Mouse (Mus musculus) hindbrain, postnatal 0 days (tissue): Measurements from ENCODE around the gene Ttc21a. TPM values are rescaled to one million over a fixed set of nuclear protein-coding genes. Genes with fewer than 3 reads are reported as not detected.

ENCODE experiments used
- ATAC-seq: fragments of 200-750 bp; cut with Nextera tagmentation; 2 replicates; pipeline ENCODE4 v1.8.0; 2017; ENCODE audit warnings: mild to moderate bottlenecking, moderate TSS enrichment, moderate library complexity
- DNase-seq: peaks from one replicate; pipeline ENCODE4 v3.0.0-alpha.2; 2015; ENCODE audit warnings: low spot score
- H3K27ac ChIP-seq: fragments of 300-500 bp; sonication (generic); 2 replicates; pipeline ENCODE4 v1.5.1; 2014; ENCODE audit warnings: mild to moderate bottlenecking
- H3K27me3 ChIP-seq: fragments of 300-500 bp; sonication (generic); 2 replicates; pipeline ENCODE4 v1.6.1; 2014; ENCODE audit warnings: low read length, mixed read lengths; ENCODE audit not compliant: insufficient read depth
- H3K36me3 ChIP-seq: fragments of 300-500 bp; sonication (generic); 2 replicates; pipeline ENCODE4 v1.6.1; 2014; ENCODE audit warnings: low read length, mixed read lengths; ENCODE audit not compliant: insufficient read depth
- H3K4me1 ChIP-seq: fragments of 300-500 bp; sonication (generic); 2 replicates; pipeline ENCODE4 v1.6.1; 2014; ENCODE audit warnings: antibody characterized with exemption, low read length, mixed read lengths; ENCODE audit not compliant: insufficient read depth
- H3K4me2 ChIP-seq: fragments of 300-500 bp; sonication (generic); 2 replicates; pipeline ENCODE4 v1.6.1; 2014; ENCODE audit warnings: low read depth, mild to moderate bottlenecking, low read length, moderate library complexity, mixed read lengths
- H3K4me3 ChIP-seq: fragments of 300-500 bp; sonication (generic); 2 replicates; pipeline ENCODE4 v1.5.1; 2014; ENCODE audit warnings: low read length
- H3K9ac ChIP-seq: fragments of 300-500 bp; sonication (generic); replicated peaks from 2 replicates; pipeline ENCODE4 v1.6.1; 2014; ENCODE audit warnings: mild to moderate bottlenecking, low read length, moderate library complexity, mixed read lengths
- H3K9me3 ChIP-seq: fragments of 300-500 bp; sonication (generic); 2 replicates; pipeline ENCODE4 v1.6.1; 2016; ENCODE audit warnings: low read length, mixed read lengths
- CTCF ChIP-seq: IDR thresholded peaks from 2 replicates; pipeline ENCODE4 v1.5.1; 2016; ENCODE audit warnings: antibody characterized with exemption, control low read depth, low read depth
- WGBS: fragments of 180-500 bp; shearing (Covaris S2); extraction: QIAGEN DNeasy Blood & Tissue Kit; methylation state at CpG from one replicate; pipeline ENCODE4 v1.1.7; 2014; 5-methylcytosine and 5-hydroxymethylcytosine counted together
- polyA plus RNA-seq: library from polyadenylated mRNA; unstranded; fragments of >200 nt; fragmentation: Nextera tagmentation; extraction: Ambion mirVana; gene quantifications from 2 replicates; pipeline ENCODE4 v1.2.1, GENCODE M21; 2015
- total RNA-seq: library from RNA; depleted of rRNA; stranded (reverse); fragments of >200 nt; gene quantifications from 2 replicates; pipeline ENCODE4 v1.2.3, GENCODE M21; 2014

Gene Ttc21a
- total and polyA plus RNA-seq, 2 experiments from 2014 or later: 0.90 to 4.9 TPM

DNA sequence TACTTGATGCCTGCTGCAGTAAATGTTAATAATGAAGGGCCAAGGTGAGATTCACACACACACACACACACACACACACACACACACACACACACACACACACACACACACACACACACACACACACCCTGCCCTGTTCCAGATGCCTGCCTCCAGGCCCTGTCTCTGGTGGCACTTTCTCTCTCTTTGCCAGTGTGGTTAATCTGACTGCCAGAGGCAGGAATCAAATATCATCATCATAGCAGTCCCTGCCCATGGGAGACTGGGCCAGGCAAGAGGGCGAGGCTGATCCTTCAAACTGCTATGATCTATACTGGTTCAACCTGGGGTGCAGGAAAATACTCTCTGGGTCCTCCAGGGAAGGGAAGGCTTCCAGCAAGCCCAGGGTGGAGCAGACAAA is 17.5 kb upstream of the Ttc21a start:
- Histone ChIP-seq H3K4me2 (no peak overlapping the region), H3K9me3 (no peaks in the 10 kb centered on the region), H3K36me3 (peaks cover 74% of the 10 kb centered on the region), H3K4me3 (no peak overlapping the region), H3K4me1 (no peaks in the 10 kb centered on the region), H3K27me3 (no peaks in the 10 kb centered on the region), H3K9ac (no peak overlapping the region), H3K27ac (no peak overlapping the region)
- WGBS: 81% methylated on average over 1 of the region's 1 CpGs
- no peak for DNase-seq
- TF ChIP-seq CTCF: no peak
- ATAC-seq: no peak

- TF ChIP-seq CTCF: no peak
Observed at GRCm38 (mm10) chr9:119923462-119923861, 13.9 kb upstream of the Ttc21a start.

DNA sequence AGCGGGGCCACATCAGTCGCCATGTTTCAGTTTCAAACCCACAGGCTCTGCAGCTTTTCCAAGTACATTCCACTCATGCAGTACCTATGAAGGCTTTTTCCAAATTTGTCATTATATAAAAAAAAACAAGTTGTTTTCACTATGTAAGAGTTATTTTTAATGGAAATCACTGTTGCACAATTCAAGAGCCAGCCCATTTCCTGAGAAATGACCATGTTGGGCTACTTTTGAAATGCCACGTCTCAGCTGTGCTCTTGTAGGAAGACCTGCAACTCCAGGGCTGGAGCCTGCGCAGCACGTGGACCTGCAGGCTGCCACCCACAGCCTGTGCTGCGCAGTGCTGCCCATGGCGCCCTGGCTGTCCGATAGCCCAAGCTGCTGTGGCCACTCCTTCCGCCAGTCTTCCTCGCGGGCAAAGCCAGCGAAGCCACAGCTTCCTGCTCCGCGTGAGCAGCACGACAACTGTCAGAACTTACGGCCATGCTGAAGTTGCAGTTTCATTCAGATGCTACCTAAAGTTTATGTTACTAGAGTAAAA is 12.2 kb upstream of the Ttc21a start:
- no peak for DNase-seq
- Histone ChIP-seq H3K9me3 (no peaks in the 10 kb centered on the region), H3K36me3 (peaks cover 77% of the 10 kb centered on the region), H3K4me3 (no peak overlapping the region), H3K4me2 (no peak overlapping the region), H3K27ac (no peak overlapping the region), H3K27me3 (no peaks in the 10 kb centered on the region), H3K4me1 (no peaks in the 10 kb centered on the region), H3K9ac (no peak overlapping the region)
- ATAC-seq: no peak
- WGBS: 92% methylated on average over 16 of the region's 16 CpGs
- TF ChIP-seq CTCF: no peak

More at GRCm38 (mm10) chr9:119923462-119923861, 13.9 kb upstream of the Ttc21a start:
- Histone ChIP-seq H3K36me3 (peaks cover 78% of the 10 kb centered on the region), H3K4me2 (no peak overlapping the region), H3K9ac (no peak overlapping the region), H3K4me1 (no peaks in the 10 kb centered on the region), H3K9me3 (no peaks in the 10 kb centered on the region), H3K27me3 (no peaks in the 10 kb centered on the region), H3K27ac (no peak overlapping the region), H3K4me3 (no peak overlapping the region)
- 96% methylated on average over 4 of the region's 4 CpGs for WGBS
- DNase-seq (no peak), ATAC-seq (no peak)

DNA sequence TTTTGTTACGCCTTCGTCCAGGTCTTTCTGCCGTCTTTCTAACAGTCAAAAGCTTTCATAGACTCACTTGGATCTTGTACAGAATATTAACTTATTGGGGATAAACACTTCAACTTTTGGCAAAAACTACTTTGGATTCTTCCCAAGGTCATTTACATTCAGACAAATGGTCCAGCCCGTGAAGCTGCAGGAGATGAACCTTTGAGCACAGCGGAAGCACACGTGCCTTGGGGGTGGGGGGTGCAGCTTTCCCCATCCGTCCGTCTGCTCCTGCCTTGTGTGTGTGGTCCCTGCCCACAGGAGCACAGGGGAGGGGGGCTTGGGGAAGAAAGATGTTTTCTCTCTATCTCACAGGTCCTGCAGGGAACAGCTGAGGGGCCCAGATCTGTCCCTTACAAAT is 11.7 kb upstream of the Ttc21a start:
- ATAC-seq (no peak), DNase-seq (peak; percentile 33)
- Histone ChIP-seq H3K9ac (no peak overlapping the region), H3K4me3 (no peak overlapping the region), H3K27ac (no peak overlapping the region), H3K4me2 (no peak overlapping the region), H3K4me1 (no peaks in the 10 kb centered on the region), H3K9me3 (no peaks in the 10 kb centered on the region), H3K27me3 (no peaks in the 10 kb centered on the region), H3K36me3 (peaks cover 74% of the 10 kb centered on the region)
- 48% methylated on average over 8 of the region's 8 CpGs for WGBS
- TF ChIP-seq CTCF: no peak

- 82% methylated on average over 5 of the region's 5 CpGs for WGBS
- Histone ChIP-seq H3K4me2 (no peak overlapping the region), H3K27me3 (no peaks in the 10 kb centered on the region), H3K9ac (no peak overlapping the region), H3K4me1 (no peaks in the 10 kb centered on the region), H3K9me3 (no peaks in the 10 kb centered on the region), H3K4me3 (no peak overlapping the region), H3K27ac (no peak overlapping the region), H3K36me3 (peaks cover 68% of the 10 kb centered on the region)
- no peak for DNase-seq
- ATAC-seq: no peak; the same call in 1 of the 2 replicates
- no peak for TF ChIP-seq CTCF
Observed at GRCm38 (mm10) chr9:119926497-119926896, 10.9 kb upstream of the Ttc21a start.

DNA sequence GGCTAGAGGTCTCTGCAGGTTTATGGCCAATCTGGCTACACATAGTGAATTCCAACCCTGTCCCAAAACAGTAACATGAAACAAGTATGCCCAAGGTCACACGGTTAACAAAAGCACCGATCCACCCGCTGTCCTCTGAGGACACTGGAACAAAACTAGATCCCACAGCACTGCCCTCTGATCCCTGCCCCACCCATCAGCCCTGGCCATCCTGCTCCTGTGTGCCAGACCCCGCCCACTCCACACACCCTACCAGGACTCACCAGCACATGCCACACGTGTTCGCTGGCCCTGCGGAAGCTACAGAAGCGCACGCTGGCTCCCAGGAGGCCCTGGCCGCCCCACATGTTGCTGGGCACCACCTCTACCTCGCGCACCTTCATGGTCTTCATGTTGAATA is 5.0 kb upstream of the Ttc21a start:
- H3K4me3 ChIP-seq: no peak overlapping the region
- H3K9ac ChIP-seq: no peak overlapping the region
- H3K36me3 ChIP-seq: peaks cover 25% of the 10 kb centered on the region
- ATAC-seq (no peak), DNase-seq (no peak)
- H3K9me3 ChIP-seq: no peaks in the 10 kb centered on the region
- no peak for TF ChIP-seq CTCF
- H3K27me3 ChIP-seq: no peaks in the 10 kb centered on the region
- no peak overlapping the region for H3K4me2 ChIP-seq
- 89% methylated on average over 12 of the region's 12 CpGs for WGBS
- no peak overlapping the region for H3K27ac ChIP-seq
- peaks cover 5% of the 10 kb centered on the region; the same call in 1 of the 2 replicates for H3K4me1 ChIP-seq

GRCm38 (mm10) chr9:119933675-119934074 is 3.7 kb upstream of the Ttc21a start:
- H3K27ac ChIP-seq: no peak overlapping the region
- DNase-seq (no peak), ATAC-seq (no peak)
- peaks cover 17% of the 10 kb centered on the region; the same call in 1 of the 2 replicates for H3K36me3 ChIP-seq
- H3K4me2 ChIP-seq: no peak overlapping the region
- no peak overlapping the region for H3K4me3 ChIP-seq
- no peaks in the 10 kb centered on the region for H3K9me3 ChIP-seq
- TF ChIP-seq CTCF: no peak
- H3K4me1 ChIP-seq: peaks cover 5% of the 10 kb centered on the region; the same call in 1 of the 2 replicates
- H3K9ac ChIP-seq: no peak overlapping the region
- H3K27me3 ChIP-seq: no peaks in the 10 kb centered on the region
- WGBS: 95% methylated on average over 6 of the region's 6 CpGs
